Mouse (Mus musculus) heart, embryonic 16.5 days (tissue): Measurements from ENCODE around the gene Tec. TPM values are rescaled to one million over a fixed set of nuclear protein-coding genes. Genes with fewer than 3 reads are reported as not detected.

ENCODE experiments used
- ATAC-seq: fragments of 200-750 bp; cut with Nextera tagmentation; replicated peaks from 2 replicates; pipeline ENCODE4 v1.8.0; 2017; ENCODE audit warnings: moderate number of reproducible peaks; ENCODE audit not compliant: insufficient read depth, low FRiP score; ENCODE audit errors: extremely low read depth
- H3K27ac ChIP-seq: fragments of 300-500 bp; sonication (generic); 2 replicates; pipeline ENCODE4 v1.5.1; 2014; ENCODE audit warnings: mild to moderate bottlenecking, low read length, control low read depth, moderate library complexity
- H3K27me3 ChIP-seq: fragments of 300-500 bp; sonication (generic); 2 replicates; pipeline ENCODE4 v1.6.1; 2014; ENCODE audit warnings: low read length, mixed read lengths; ENCODE audit not compliant: control insufficient read depth, insufficient read depth
- H3K36me3 ChIP-seq: fragments of 300-500 bp; sonication (generic); 2 replicates; pipeline ENCODE4 v1.6.1; 2014; ENCODE audit not compliant: control insufficient read depth, insufficient read depth
- H3K4me1 ChIP-seq: fragments of 300-500 bp; sonication (generic); 2 replicates; pipeline ENCODE4 v1.6.1; 2014; ENCODE audit warnings: low read length, mixed read lengths; ENCODE audit not compliant: control insufficient read depth, insufficient read depth
- H3K4me2 ChIP-seq: fragments of 300-500 bp; sonication (generic); 2 replicates; pipeline ENCODE4 v1.6.1; 2014; ENCODE audit warnings: low read depth, mild to moderate bottlenecking, control low read depth, low read length
- H3K4me3 ChIP-seq: fragments of 300-500 bp; sonication (generic); 2 replicates; pipeline ENCODE4 v1.5.1; 2014; ENCODE audit warnings: mild to moderate bottlenecking, control low read depth, low read length
- H3K9ac ChIP-seq: fragments of 300-500 bp; sonication (generic); 2 replicates; pipeline ENCODE4 v1.6.1; 2014; ENCODE audit warnings: low read length, control low read depth
- H3K9me3 ChIP-seq: fragments of 300-500 bp; sonication (generic); replicated peaks from 2 replicates; pipeline ENCODE4 v1.6.1; 2016; ENCODE audit warnings: low read length; ENCODE audit not compliant: control insufficient read depth
- WGBS: fragments of 180-500 bp; shearing (Covaris S2); extraction: QIAGEN DNeasy Blood & Tissue Kit; methylation state at CpG from one replicate; pipeline ENCODE4 v1.1.7; 2014; 5-methylcytosine and 5-hydroxymethylcytosine counted together
- polyA plus RNA-seq: library from polyadenylated mRNA; unstranded; fragments of >200 nt; fragmentation: Nextera tagmentation; extraction: Ambion mirVana; gene quantifications from 2 replicates; pipeline ENCODE4 v1.2.1, GENCODE M21; 2015

Gene Tec
- polyA plus RNA-seq, 1 experiment from 2014 or later = 23.0 TPM

- peaks cover 5% of the 10 kb centered on the region; the same call in 1 of the 2 replicates for H3K36me3 ChIP-seq
- peaks cover 5% of the 10 kb centered on the region; the same call in 1 of the 2 replicates for H3K9me3 ChIP-seq
- no peak overlapping the region for H3K4me2 ChIP-seq
- no peaks in the 10 kb centered on the region for H3K27me3 ChIP-seq
- no peak overlapping the region for H3K4me3 ChIP-seq
- H3K27ac ChIP-seq = no peak overlapping the region
- 61% methylated on average over 7 of the region's 7 CpGs for WGBS
- peaks cover 13% of the 10 kb centered on the region for H3K4me1 ChIP-seq
- H3K9ac ChIP-seq = no peak overlapping the region
- ATAC-seq = no peak
Measured at GRCm38 (mm10) chr5:72861726-72862385, 6.4 kb downstream of the Tec start.

DNA sequence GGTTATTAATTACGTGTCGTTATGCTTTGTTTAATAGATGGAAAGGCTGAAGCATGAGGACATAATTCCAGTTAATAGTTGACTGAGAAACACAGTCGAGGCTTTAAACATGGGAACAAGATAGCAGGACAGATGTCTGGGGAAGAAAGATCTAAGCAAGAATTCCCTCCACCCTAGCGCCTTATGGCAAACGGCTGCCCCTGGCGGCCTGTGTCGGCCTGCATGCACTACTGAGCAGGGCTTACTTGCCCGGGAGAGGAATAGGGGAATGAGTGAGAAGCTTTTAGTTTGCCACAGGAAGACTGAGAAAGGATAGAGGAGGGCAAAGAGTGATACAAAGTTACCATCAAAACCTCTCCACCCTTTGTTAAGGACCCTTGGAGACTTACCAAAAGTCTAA is 7.4 kb downstream of the Tec start:
- Histone ChIP-seq H3K4me1 (peaks cover 13% of the 10 kb centered on the region), H3K4me2 (no peak overlapping the region)
- 77% methylated on average over 8 of the region's 8 CpGs for WGBS

DNA sequence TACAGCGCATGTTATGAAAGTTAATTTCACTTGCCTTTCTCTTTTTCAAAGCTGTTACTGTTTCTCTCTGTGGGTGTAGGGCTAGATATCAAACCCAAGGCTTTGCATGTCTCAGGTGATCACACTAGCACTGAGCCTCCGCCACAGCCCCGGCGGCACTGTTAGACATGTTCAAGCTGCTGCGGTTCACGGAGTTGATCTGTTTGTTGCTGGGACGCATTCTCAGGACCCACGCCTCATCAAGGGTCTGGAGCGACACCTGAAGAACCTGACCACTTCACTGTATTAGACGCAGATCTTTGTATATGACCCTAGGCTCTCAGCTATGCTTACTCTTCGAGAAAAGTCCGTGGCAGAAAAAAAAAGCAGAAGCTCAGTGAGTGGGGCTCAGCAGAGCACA is 10.0 kb downstream of the Tec start:
- Histone ChIP-seq H3K4me2 (no peak overlapping the region), H3K9ac (no peak overlapping the region), H3K9me3 (peaks cover 5% of the 10 kb centered on the region; the same call in 1 of the 2 replicates), H3K27me3 (no peaks in the 10 kb centered on the region), H3K27ac (no peak overlapping the region), H3K4me1 (peaks cover 28% of the 10 kb centered on the region), H3K4me3 (no peak overlapping the region), H3K36me3 (peaks cover 5% of the 10 kb centered on the region; the same call in 1 of the 2 replicates)
- 91% methylated on average over 12 of the region's 12 CpGs for WGBS
- no peak for ATAC-seq

More for the DNA sequence above, 7.4 kb downstream of the Tec start:
- Histone ChIP-seq H3K36me3 (peaks cover 5% of the 10 kb centered on the region; the same call in 1 of the 2 replicates), H3K27me3 (no peaks in the 10 kb centered on the region), H3K9ac (no peak overlapping the region), H3K4me3 (no peak overlapping the region), H3K27ac (no peak overlapping the region), H3K9me3 (peaks cover 5% of the 10 kb centered on the region; the same call in 1 of the 2 replicates)
- no peak for ATAC-seq

- Histone ChIP-seq H3K4me3 (no peak overlapping the region), H3K4me2 (no peak overlapping the region), H3K27ac (no peak overlapping the region), H3K36me3 (peaks cover 5% of the 10 kb centered on the region; the same call in 1 of the 2 replicates), H3K9me3 (peaks cover 5% of the 10 kb centered on the region; the same call in 1 of the 2 replicates), H3K9ac (no peak overlapping the region), H3K4me1 (peaks cover 31% of the 10 kb centered on the region), H3K27me3 (no peaks in the 10 kb centered on the region)
- ATAC-seq = no peak
- 70% methylated on average over 4 of the region's 4 CpGs for WGBS
Measured at GRCm38 (mm10) chr5:72857756-72858155, 10.5 kb downstream of the Tec start.

DNA sequence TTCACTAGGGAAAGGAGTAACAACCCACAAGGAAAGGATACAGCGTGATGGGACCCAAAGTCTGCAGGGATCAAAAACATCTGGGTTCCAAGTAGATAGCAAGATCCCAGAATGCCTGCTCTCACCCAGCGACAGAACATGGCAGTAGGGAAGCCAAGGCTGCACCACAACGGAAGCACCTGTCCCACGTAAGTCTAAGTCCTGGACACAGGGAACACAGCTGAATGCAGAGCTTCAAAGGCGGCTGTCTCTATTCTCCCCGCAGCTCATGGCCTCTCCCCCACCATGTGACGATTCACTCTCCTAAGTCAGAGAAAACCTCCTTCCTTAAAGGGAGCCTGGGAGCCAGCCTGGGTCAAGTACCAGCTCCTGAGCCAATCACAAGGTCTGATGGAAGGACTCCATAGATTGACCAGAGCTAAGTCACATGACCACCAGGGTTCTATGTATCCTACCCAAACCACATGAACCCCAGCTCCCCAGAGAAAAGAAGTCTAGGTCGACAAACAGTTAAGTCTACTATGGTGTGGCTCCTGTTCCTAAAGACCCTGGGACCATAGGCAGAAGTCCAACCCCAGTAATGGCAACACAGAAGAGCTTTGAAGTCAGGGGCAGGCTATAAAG is 11.9 kb downstream of the Tec start:
- ATAC-seq = no peak
- Histone ChIP-seq H3K4me2 (no peak overlapping the region), H3K4me1 (peaks cover 40% of the 10 kb centered on the region), H3K27ac (peak overlapping the region; percentile 86), H3K4me3 (no peak overlapping the region), H3K9me3 (peaks cover 5% of the 10 kb centered on the region; the same call in 1 of the 2 replicates), H3K9ac (no peak overlapping the region), H3K27me3 (no peaks in the 10 kb centered on the region), H3K36me3 (peaks cover 5% of the 10 kb centered on the region; the same call in 1 of the 2 replicates)
- 84% methylated on average over 8 of the region's 8 CpGs for WGBS

- ATAC-seq = peak; percentile 86
- WGBS = 15% methylated on average over 3 of the region's 3 CpGs
- peaks cover 5% of the 10 kb centered on the region; the same call in 1 of the 2 replicates for H3K9me3 ChIP-seq
- H3K27ac ChIP-seq = peak overlapping the region; percentile 86
- no peak overlapping the region; the same call in 1 of the 2 replicates for H3K9ac ChIP-seq
- peaks cover 5% of the 10 kb centered on the region; the same call in 1 of the 2 replicates for H3K36me3 ChIP-seq
- no peak overlapping the region for H3K4me3 ChIP-seq
- H3K4me1 ChIP-seq = peaks cover 45% of the 10 kb centered on the region
- H3K4me2 ChIP-seq = peak overlapping the region; percentile 2; the same call in 1 of the 2 replicates
- H3K27me3 ChIP-seq = no peaks in the 10 kb centered on the region
Measured at GRCm38 (mm10) chr5:72855685-72856124, 12.6 kb downstream of the Tec start.

DNA sequence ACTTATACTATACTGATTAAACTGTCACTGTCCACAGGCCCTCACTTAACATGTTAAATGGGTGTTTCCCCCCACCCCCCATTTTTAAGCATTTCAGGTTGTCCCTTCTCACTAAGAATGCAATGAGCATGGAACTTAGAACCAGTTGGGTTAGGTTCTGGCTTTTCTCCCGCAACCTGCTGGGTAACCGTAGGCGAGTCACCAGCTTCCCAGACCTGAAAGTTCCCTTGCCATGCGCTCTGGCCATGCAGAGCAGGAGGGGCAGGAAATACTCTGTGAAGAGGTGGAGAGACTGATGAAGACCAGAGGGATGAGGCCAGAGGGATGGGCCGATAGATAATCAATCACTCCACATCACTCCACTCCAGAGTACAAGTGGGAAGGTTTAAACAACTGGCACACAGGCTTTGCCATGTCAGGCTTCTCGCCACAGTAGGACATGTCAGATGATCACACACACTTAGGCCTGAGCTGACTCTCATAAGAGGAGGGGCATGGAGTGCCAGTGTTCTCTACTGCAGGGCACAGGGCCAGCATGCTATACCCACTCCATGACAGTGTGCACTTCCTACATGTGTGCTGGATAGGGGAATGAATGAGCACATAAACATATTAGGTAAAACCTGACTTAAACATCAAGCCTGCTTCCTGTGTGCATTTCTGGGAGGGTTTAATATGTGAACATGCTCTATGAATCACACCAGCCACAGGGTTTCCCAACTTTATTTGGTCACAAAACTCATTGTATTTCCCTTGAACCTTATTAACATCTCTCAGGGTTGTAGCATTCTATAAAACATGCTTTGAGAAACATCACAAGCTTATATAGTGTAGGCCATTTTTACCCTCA is 13.9 kb downstream of the Tec start:
- WGBS = 74% methylated on average over 6 of the region's 6 CpGs
- H3K36me3 ChIP-seq = no peaks in the 10 kb centered on the region
- ATAC-seq = no peak
- no peaks in the 10 kb centered on the region for H3K27me3 ChIP-seq
- H3K27ac ChIP-seq = peak overlapping the region; percentile 5; the same call in 1 of the 2 replicates
- H3K9ac ChIP-seq = no peak overlapping the region
- H3K4me1 ChIP-seq = peaks cover 45% of the 10 kb centered on the region
- H3K9me3 ChIP-seq = no peaks in the 10 kb centered on the region
- no peak overlapping the region for H3K4me3 ChIP-seq
- no peak overlapping the region for H3K4me2 ChIP-seq

GRCm38 (mm10) chr5:72853365-72853764 is 14.9 kb downstream of the Tec start:
- Histone ChIP-seq H3K9ac (no peak overlapping the region), H3K27ac (no peak overlapping the region), H3K9me3 (no peaks in the 10 kb centered on the region), H3K4me1 (peaks cover 49% of the 10 kb centered on the region), H3K4me3 (no peak overlapping the region), H3K4me2 (no peak overlapping the region), H3K27me3 (no peaks in the 10 kb centered on the region), H3K36me3 (no peaks in the 10 kb centered on the region)
- no peak for ATAC-seq
- 65% methylated on average over 2 of the region's 2 CpGs for WGBS
